Mouse (Mus musculus) ES-Bruce4 (cell line): ENCODE data around the gene Slc44a1. TPM values are rescaled to one million over a fixed set of nuclear protein-coding genes. Genes with fewer than 3 reads are reported as not detected.
A peak's percentile ranks its signal among the peaks of the same experiment; 100 is the strongest.

Experiments used
- H3K27ac ChIP-seq: 2 replicates; pipeline ENCODE4 v1.5.1; 2012; ENCODE audit warnings: low read length, inconsistent platforms; ENCODE audit not compliant: insufficient read depth
- H3K27me3 ChIP-seq: 2 replicates; pipeline ENCODE4 v1.6.1; 2012; ENCODE audit warnings: mild to moderate bottlenecking, low read length, inconsistent platforms; ENCODE audit not compliant: control insufficient read depth, poor library complexity, insufficient read depth, severe bottlenecking
- H3K36me3 ChIP-seq: 2 replicates; pipeline ENCODE4 v1.6.1; 2012; ENCODE audit warnings: inconsistent platforms, mild to moderate bottlenecking, low read length, moderate library complexity; ENCODE audit not compliant: control insufficient read depth, poor library complexity, insufficient read depth, severe bottlenecking
- H3K4me1 ChIP-seq: one replicate; pipeline ENCODE4 v1.8.1; 2011; ENCODE audit warnings: low read length; ENCODE audit not compliant: control insufficient read depth, insufficient read depth
- H3K4me3 ChIP-seq: 2 replicates; pipeline ENCODE4 v1.5.1; 2011; ENCODE audit warnings: low read depth, mild to moderate bottlenecking, low read length
- H3K9ac ChIP-seq: 2 replicates; pipeline ENCODE4 v1.6.1; 2012; ENCODE audit warnings: low read depth, mild to moderate bottlenecking, inconsistent platforms; ENCODE audit not compliant: poor library complexity, severe bottlenecking
- H3K9me3 ChIP-seq: replicated peaks from 2 replicates; pipeline ENCODE4 v1.6.1; 2012; ENCODE audit warnings: mild to moderate bottlenecking, low read length, inconsistent platforms; ENCODE audit not compliant: control insufficient read depth, poor library complexity, insufficient read depth, severe bottlenecking
- CTCF ChIP-seq: IDR thresholded peaks from one replicate; pipeline ENCODE4 v1.8.1; 2011; ENCODE audit warnings: low read depth, low read length
- EP300 ChIP-seq: IDR thresholded peaks from 2 replicates; pipeline ENCODE4 v1.6.1; 2011; ENCODE audit warnings: low read depth, low read length; ENCODE audit not compliant: insufficient read depth
- POLR2A ChIP-seq: IDR thresholded peaks from one replicate; pipeline ENCODE4 v1.8.1; 2011; ENCODE audit warnings: low read length; ENCODE audit not compliant: insufficient read depth
- polyA plus RNA-seq: library from polyadenylated mRNA; stranded (reverse); fragments of >200 nt; gene quantifications from 2 replicates; pipeline ENCODE4 v1.2.4, GENCODE M21; 2011; ENCODE audit warnings: low read depth; ENCODE audit not compliant: missing spikeins, insufficient read depth, insufficient read length

Slc44a1 gene
- polyA plus RNA-seq, 1 experiment: 89.9 TPM

GRCm38 (mm10) chr4:53456570-53456969, 16.4 kb downstream of the Slc44a1 start:
- Histone ChIP-seq H3K9ac (no peak overlapping the region), H3K27ac (no peak overlapping the region), H3K27me3 (no peaks in the 10 kb centered on the region), H3K4me3 (no peak overlapping the region), H3K36me3 (no peaks in the 10 kb centered on the region), H3K4me1 (peaks cover 2% of the 10 kb centered on the region), H3K9me3 (no peaks in the 10 kb centered on the region)
- TF ChIP-seq EP300 (no peak), POLR2A (no peak), CTCF (no peak)

GRCm38 (mm10) chr4:53458503-53458902, 18.3 kb downstream of the Slc44a1 start:
- Histone ChIP-seq H3K27ac (no peak overlapping the region), H3K36me3 (no peaks in the 10 kb centered on the region), H3K9me3 (no peaks in the 10 kb centered on the region), H3K27me3 (no peaks in the 10 kb centered on the region), H3K9ac (no peak overlapping the region), H3K4me3 (no peak overlapping the region), H3K4me1 (no peaks in the 10 kb centered on the region)
- TF ChIP-seq CTCF (no peak), POLR2A (no peak), EP300 (no peak)

GRCm38 (mm10) chr4:53459697-53460096, 19.5 kb downstream of the Slc44a1 start:
- no peaks in the 10 kb centered on the region for H3K9me3 ChIP-seq
- H3K4me1 ChIP-seq: no peaks in the 10 kb centered on the region
- TF ChIP-seq POLR2A: no peak
- TF ChIP-seq CTCF: no peak
- TF ChIP-seq EP300: no peak
- H3K36me3 ChIP-seq: no peaks in the 10 kb centered on the region
- H3K4me3 ChIP-seq: no peak overlapping the region
- H3K27ac ChIP-seq: no peak overlapping the region
- no peak overlapping the region for H3K9ac ChIP-seq
- H3K27me3 ChIP-seq: no peaks in the 10 kb centered on the region

- no peaks in the 10 kb centered on the region for H3K36me3 ChIP-seq
- no peaks in the 10 kb centered on the region for H3K4me1 ChIP-seq
- TF ChIP-seq EP300: no peak
- no peak for TF ChIP-seq CTCF
- no peak for TF ChIP-seq POLR2A
- no peaks in the 10 kb centered on the region for H3K27me3 ChIP-seq
- H3K4me3 ChIP-seq: no peak overlapping the region
- no peaks in the 10 kb centered on the region for H3K9me3 ChIP-seq
- H3K27ac ChIP-seq: no peak overlapping the region
- H3K9ac ChIP-seq: no peak overlapping the region
These were observed 20.8 kb downstream of the Slc44a1 start for GRCm38 (mm10) chr4:53461026-53461425.

- Histone ChIP-seq H3K36me3 (no peaks in the 10 kb centered on the region), H3K27ac (no peak overlapping the region)
- TF ChIP-seq EP300: no peak
- TF ChIP-seq CTCF: no peak
- no peak for TF ChIP-seq POLR2A
These were observed 21.9 kb downstream of the Slc44a1 start for GRCm38 (mm10) chr4:53462069-53462468.

GRCm38 (mm10) chr4:53462505-53463251, 22.5 kb downstream of the Slc44a1 start:
- Histone ChIP-seq H3K27me3 (no peaks in the 10 kb centered on the region), H3K4me3 (no peak overlapping the region), H3K36me3 (no peaks in the 10 kb centered on the region), H3K9me3 (no peaks in the 10 kb centered on the region), H3K4me1 (no peaks in the 10 kb centered on the region), H3K27ac (no peak overlapping the region), H3K9ac (no peak overlapping the region)
- peak; percentile 60 for TF ChIP-seq CTCF
- no peak for TF ChIP-seq EP300

More at GRCm38 (mm10) chr4:53462069-53462468, 21.9 kb downstream of the Slc44a1 start:
- H3K9me3 ChIP-seq: no peaks in the 10 kb centered on the region
- no peaks in the 10 kb centered on the region for H3K27me3 ChIP-seq
- H3K9ac ChIP-seq: no peak overlapping the region
- no peaks in the 10 kb centered on the region for H3K4me1 ChIP-seq
- no peak overlapping the region for H3K4me3 ChIP-seq
